Mouse (Mus musculus) R1 (cell line): Measurements from ENCODE around the gene Olfr414.

Experiments
- DNase-seq: peaks from one replicate; pipeline ENCODE4 v3.0.0-alpha.2; 2018; ENCODE audit warnings: low read depth, low spot score

Olfr414 gene

DNA sequence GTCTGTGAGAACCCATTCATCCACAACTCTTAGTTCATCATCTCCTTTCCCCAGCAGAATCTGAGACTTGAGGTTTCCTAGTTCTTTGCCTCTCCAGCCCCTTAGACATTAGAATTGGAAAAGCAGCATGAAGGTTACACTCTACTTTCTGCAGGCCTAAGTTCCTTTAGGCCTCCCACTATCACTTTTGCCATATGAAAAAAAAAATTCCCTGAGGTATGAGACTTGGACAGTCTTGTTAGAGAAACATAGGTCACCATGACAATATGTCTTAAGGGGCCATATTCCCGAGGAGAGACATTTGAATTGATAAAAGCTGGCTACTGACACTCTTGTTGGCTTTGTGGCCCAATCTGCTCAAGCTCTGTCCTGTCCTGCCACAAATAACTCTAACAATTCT, at the start of gene Olfr414:
Olfr414 (plus strand) TSS at position 301 of the 400 bp plus-strand sequence.
- DNase-seq = no peak

DNA sequence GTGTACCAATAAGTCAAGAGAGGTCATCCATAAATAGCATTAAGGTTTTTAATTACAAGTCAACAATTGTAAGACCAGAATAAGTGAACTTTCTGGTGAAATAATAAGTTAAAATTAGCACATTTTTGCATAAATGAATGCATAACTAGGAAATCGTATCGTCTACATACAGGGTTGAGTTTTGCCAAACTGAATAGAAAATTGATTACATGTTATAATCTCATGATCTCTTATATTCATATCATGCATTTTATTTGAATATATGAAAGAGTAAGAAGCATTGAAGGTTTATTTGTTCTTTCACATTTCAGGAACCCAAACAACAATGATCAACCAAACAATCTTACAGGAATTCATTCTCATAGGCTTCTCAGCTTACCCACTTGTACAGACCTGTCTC, 33.1 kb upstream of the Olfr414 start, which contains the start of gene Olfr248:
Olfr248 (plus strand) TSS at position 301 of the 400 bp plus-strand sequence.
- DNase-seq = no peak

DNA sequence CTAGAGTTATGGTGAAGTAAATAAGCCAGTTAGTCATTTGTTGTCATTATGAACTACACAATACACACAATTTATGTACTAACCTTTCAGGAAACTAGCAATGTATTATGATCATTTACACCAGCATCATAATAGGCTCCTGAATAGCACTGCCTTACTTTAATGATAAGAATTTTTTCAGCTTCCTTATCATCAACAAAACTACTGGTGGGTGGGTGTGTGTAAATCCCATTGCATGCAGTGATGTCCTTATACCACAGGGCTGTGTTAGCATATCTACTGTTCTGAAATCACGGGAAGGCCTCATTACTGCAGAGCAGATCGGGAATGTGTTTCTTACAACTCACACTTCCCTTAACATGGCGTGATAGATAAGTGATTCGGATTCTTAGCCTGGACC, 905 bp upstream of the Olfr414 start:
- no peak for DNase-seq

DNA sequence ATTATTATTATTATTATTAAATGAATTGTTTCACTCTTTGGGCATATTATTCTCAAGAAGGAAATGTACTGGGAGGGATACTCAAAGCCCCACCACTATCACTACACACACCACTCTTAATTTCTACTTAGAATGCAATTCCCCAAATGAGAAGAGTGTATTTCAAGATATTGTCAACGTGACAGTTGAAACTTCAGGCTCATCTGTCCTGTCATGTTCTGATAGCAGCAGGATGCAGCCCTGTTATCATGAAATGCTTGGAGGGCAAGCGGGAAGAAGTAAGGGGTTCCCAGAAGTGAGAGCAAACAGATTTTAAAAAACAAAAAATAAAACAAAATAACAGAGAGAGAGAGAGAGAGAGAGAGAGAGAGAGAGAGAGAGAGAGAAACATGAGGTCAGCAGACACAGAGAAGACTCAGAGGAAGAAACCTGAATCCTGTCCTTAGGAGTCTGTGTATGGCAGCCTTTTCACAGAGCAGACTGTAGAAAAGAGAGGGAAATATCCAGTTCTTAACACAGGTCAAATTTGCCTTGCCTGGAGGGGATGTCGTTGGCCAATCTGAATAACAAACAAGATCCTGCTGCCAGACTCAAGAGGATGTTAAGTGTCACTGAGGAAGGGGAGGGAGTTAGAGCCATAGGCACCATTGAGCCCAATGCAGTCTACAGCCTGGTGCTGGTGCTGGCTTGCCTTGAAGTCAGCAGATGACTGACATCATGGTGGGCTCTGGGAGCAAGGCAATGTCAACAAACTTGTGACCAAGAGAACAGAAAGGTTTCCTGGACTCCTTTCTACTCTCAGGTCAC, 2.5 kb downstream of the Olfr414 start:
- DNase-seq = peak; percentile 47

DNA sequence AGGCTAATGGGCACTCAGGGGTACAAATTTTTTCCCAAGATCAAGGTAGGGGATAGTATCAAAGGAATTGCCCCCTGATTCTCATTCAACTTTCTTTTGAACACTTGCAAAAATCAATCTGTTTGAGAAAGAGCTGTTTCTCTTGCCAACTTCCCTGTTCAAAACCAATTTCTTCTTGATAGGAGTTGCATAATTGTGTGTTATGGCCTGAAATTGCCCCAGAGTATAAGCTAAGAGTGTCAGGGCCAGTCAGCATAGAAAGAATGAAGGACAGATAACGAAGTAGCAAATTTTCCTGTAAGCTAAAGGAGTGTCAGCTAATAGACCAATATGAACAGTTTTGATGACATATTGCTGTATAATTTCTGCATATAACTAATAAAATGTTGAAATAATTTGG, 3.5 kb downstream of the Olfr414 start:
- no peak for DNase-seq

DNA sequence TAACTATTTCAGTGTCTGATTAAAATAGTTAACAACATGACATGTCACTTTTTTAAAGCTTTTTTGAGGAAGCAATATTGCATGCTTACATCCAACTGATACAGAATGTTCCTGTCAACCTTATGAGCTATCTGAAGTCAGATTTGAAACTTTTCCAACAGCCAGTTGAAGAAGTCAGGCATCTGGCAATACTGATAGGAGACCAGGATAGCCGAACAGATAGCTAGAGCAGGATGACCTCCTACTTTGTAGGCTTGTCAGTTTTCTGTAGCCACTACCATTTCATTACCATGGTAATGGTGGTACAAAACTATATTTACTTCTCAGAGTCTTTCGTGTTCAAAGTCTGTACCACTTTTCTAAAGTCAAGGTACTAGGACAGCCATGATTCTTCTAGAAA, 4.5 kb downstream of the Olfr414 start:
- DNase-seq = no peak

DNA sequence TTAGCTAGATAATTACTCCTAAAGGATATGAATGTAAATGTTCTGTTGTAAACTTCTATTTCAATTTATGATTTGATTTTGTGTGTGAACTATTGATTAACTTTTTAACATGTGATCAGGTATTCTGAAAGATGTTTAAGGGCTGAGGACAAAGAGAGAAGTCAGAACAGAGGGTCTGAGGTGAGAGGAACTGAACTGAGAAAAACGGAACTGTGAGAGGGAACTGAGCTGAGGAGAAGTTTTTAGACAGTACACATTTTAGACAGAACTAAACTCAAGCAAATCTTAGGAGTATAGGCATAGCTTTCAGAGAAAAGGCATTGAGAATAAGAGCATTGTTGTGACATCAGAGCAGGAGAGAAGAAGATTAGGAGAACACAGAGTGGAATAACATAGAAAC, 10.3 kb downstream of the Olfr414 start:
- DNase-seq = no peak

DNA sequence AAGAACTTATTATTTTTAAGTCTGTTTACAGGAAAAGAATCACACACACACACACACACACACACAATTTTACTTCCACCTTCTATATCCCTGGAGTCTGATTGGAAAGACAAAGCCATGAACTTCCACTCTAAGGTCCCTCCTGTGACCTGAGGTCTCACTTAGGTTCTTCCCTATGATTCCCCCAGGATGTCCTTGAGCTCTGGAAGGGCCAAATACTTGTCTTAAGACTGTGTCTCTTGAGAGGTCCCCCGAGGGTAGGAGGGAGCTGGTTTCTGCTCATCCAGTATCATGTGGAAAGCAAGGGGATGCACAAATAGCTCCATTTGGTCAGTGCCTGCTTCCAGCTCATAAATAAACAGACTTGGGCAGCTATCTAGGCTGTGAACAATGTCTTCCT, 17.9 kb downstream of the Olfr414 start, which contains the start of gene Olfr220:
Olfr220 (plus strand) TSS at position 301 of the 400 bp plus-strand sequence.
- no peak for DNase-seq

DNA sequence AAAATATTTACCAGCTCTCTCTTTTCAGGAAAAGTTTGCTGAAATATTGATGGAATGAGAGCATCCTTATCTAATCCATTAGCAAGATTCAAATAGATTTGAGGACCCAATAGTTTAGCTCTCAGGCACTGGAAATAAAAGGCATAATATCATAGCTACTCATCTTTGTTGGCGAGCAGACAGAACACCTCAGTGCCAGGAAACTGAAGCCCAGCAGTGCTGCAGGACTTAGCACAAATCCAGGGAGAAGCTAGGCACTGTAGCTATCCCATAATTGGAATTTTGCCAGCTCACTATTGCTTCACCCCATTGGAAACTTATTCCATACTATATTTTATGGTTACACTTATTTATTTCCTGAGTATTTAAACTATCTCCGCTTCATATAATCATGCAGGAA, 31.2 kb downstream of the Olfr414 start:
- DNase-seq = no peak

DNA sequence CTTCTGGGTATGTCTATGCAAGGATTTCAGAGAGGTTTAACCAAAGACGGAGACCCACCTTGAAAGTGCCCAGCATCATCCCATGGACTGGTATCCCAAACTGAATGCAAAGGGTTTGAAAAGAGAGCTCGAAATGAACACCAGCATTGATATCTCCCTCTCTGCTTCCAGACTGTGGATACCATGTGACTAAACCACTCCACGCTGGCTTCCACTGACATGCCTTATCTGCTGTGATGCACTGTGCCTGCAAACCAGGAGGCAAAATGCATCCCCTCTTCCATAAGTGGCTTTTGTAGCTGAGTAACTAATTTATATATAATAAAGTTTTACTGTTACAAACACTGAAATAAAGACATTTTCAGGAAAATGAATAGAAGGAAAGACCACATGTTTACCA, 41.5 kb downstream of the Olfr414 start:
- DNase-seq = no peak

DNA sequence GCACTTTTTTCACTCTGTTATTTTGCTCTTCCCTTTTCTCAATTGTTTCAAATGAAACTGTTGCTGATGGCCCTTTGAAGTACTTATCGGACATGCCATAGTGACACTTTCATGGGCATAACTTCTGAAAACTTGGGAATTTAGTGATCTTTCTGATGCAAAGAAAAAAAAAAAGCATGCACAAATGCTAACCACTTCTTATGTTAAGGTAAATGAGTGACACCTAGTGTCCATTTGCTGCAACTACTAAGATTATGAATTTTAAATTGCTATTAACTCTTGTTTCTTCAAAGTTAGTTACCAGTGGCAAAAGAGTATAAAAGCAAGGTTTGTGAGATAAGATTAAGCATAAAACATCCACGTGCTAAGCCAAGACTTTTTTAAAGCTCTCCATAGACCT, 42.4 kb downstream of the Olfr414 start:
- peak; percentile 24 for DNase-seq

DNA sequence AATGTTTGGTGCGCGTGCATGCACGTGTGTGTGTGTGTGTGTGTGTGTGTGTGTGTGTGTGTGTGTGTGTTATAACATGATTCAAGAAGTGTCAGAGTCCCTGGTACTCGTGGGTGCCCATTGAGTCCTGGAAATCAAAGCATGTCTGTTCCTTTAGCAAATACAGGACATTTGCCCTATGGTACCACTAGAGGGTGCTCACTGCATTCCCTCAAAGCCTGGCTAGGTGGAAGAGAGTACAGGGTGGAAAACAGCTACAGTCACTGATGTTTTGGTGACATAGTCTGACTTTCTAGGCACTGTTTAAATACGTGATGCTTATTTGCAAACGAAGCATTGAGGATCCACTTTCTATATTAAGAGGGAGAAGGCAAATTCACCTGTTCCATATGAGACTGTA, 45.9 kb downstream of the Olfr414 start:
- DNase-seq = peak; percentile 69

DNA sequence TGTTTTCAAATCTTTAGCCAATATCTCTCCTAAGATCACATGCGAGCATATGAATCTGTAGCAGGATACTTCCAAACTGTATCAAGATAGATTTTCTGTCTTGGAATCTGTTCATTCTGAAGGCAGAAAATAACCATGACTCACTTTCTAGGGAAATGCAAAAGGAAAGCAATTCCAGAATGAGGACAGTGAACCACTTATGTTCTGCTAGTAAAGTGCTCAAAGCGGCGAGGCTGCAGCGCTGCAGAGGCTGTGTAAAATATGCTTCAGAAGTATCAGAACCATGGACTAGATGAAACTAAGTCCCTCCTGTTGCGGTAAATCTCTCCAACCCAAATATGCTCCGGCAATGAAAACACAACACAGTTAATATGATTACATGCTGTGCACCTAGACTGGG, 58.7 kb downstream of the Olfr414 start:
- DNase-seq = no peak
